ENCODE assay signal across 32 mouse cellular contexts in the genomic region with DNA sequence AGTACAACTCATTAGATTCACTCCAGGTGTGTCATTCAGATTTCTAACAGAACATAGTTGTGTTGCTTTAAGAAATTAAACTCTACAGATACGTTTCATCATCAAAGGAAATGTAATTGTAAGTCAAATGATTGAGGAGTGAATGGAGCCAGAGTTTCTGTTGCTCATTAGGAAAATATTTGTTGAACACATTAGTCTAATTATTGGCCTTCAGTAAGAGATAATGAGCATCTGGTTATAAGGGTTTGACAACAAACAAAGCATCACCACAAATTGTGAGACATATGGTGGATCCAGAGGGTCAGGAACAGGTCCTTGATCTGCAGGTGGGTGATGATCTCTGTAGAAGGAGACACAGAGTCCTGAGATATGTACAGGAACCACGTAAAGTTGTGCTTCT.
"Had no signal": no experiment of that assay in that cellular context is flagged by ENCODE, and none has a peak within 500 bp of the region (broad histone marks: within the 10 kb centered on the region; RNA-seq: fewer than 3 reads in every experiment).

No protein-coding gene starts in this region.

- H3K9me3 ChIP-seq: limb, embryonic 10.5 days; limb, embryonic 12.5 days; limb, embryonic 13.5 days; limb, embryonic 15.5 days; liver, embryonic 12.5 days; liver, embryonic 13.5 days; liver, embryonic 15.5 days; lung, embryonic 15.5 days; megakaryocyte, embryonic 14.5 days; midbrain, embryonic 10.5 days; midbrain, embryonic 12.5 days; midbrain, embryonic 13.5 days; midbrain, embryonic 15.5 days had no signal

- H3K4me1 ChIP-seq: limb, embryonic 10.5 days; limb, embryonic 12.5 days; limb, embryonic 13.5 days; limb, embryonic 15.5 days; liver, embryonic 12.5 days; liver, embryonic 13.5 days; liver, embryonic 15.5 days; lung, embryonic 15.5 days; megakaryocyte, embryonic 14.5 days; midbrain, embryonic 10.5 days; midbrain, embryonic 12.5 days; midbrain, embryonic 13.5 days; midbrain, embryonic 15.5 days had no signal

- DNase-seq: left cerebral cortex, postnatal 4 days; liver; liver, embryonic 13.5 days; liver, postnatal 0 days; lung, adult 18-20 months; lung, adult 2 months; lung, embryonic 14.5 days; lung, postnatal 10 days; lung, postnatal 14 days; lung, postnatal 36 days; lung, postnatal 4 days; midbrain, embryonic 14.5 days had no signal

- ATAC-seq: liver, embryonic 12.5 days; liver, postnatal 0 days; lung, postnatal 0 days; midbrain, embryonic 13.5 days; midbrain, embryonic 15.5 days; midbrain, embryonic 16.5 days had no signal

- H3K4me2 ChIP-seq: limb, embryonic 12.5 days; limb, embryonic 13.5 days; limb, embryonic 15.5 days; liver, embryonic 11.5 days; liver, embryonic 12.5 days; liver, embryonic 13.5 days; liver, embryonic 15.5 days; lung, embryonic 14.5 days; lung, embryonic 15.5 days; midbrain, embryonic 11.5 days; midbrain, embryonic 12.5 days; midbrain, embryonic 13.5 days; midbrain, embryonic 15.5 days had no signal

- H3K27ac ChIP-seq: left cerebral cortex, adult 2 months; limb, embryonic 10.5 days; limb, embryonic 12.5 days; limb, embryonic 13.5 days; limb, embryonic 15.5 days; liver, embryonic 12.5 days; liver, embryonic 13.5 days; liver, embryonic 14.5 days; liver, embryonic 15.5 days; lung, embryonic 15.5 days; macrophage; midbrain, embryonic 10.5 days; midbrain, embryonic 12.5 days; midbrain, embryonic 13.5 days; midbrain, embryonic 15.5 days had no signal

- H3K4me3 ChIP-seq: left cerebral cortex, adult 2 months; limb, embryonic 10.5 days; limb, embryonic 12.5 days; limb, embryonic 13.5 days; limb, embryonic 15.5 days; liver, embryonic 12.5 days; liver, embryonic 13.5 days; liver, embryonic 15.5 days; lung, embryonic 15.5 days; megakaryocyte, embryonic 14.5 days; midbrain, embryonic 10.5 days; midbrain, embryonic 12.5 days; midbrain, embryonic 13.5 days; midbrain, embryonic 15.5 days; myocyte had no signal

- H3K36me3 ChIP-seq: limb, embryonic 10.5 days; limb, embryonic 12.5 days; limb, embryonic 13.5 days; limb, embryonic 15.5 days; liver, embryonic 12.5 days; liver, embryonic 13.5 days; liver, embryonic 15.5 days; lung, embryonic 15.5 days; midbrain, embryonic 10.5 days; midbrain, embryonic 12.5 days; midbrain, embryonic 13.5 days; midbrain, embryonic 15.5 days had no signal

- H3K27me3 ChIP-seq: limb, embryonic 12.5 days; limb, embryonic 13.5 days; limb, embryonic 15.5 days; liver, embryonic 12.5 days; liver, embryonic 13.5 days; liver, embryonic 15.5 days; lung, embryonic 15.5 days; megakaryocyte, embryonic 14.5 days; midbrain, embryonic 12.5 days; midbrain, embryonic 13.5 days; midbrain, embryonic 15.5 days had no signal

- H3K9ac ChIP-seq: limb, embryonic 12.5 days; limb, embryonic 13.5 days; limb, embryonic 15.5 days; liver, embryonic 12.5 days; liver, embryonic 13.5 days; liver, embryonic 14.5 days; liver, embryonic 15.5 days; liver, postnatal 0 days; lung, embryonic 14.5 days; lung, embryonic 15.5 days; midbrain, embryonic 12.5 days; midbrain, embryonic 13.5 days; midbrain, embryonic 15.5 days had no signal
